Mouse (Mus musculus) E14TG2a.4 (cell line): ENCODE measurements around the gene Vmn2r20.

Source experiments
- CTCF ChIP-seq: conservative IDR thresholded peaks from 2 replicates; pipeline ENCODE4 v1.5.1; 2014; ENCODE audit warnings: low read length
- NANOG ChIP-seq: IDR thresholded peaks from 2 replicates; pipeline ENCODE4 v1.6.1; 2014; ENCODE audit warnings: borderline replicate concordance, low read length, mixed read lengths
- POU5F1 ChIP-seq: IDR thresholded peaks from 2 replicates; pipeline ENCODE4 v1.6.1; 2014; ENCODE audit warnings: low read length, borderline replicate concordance

DNA sequence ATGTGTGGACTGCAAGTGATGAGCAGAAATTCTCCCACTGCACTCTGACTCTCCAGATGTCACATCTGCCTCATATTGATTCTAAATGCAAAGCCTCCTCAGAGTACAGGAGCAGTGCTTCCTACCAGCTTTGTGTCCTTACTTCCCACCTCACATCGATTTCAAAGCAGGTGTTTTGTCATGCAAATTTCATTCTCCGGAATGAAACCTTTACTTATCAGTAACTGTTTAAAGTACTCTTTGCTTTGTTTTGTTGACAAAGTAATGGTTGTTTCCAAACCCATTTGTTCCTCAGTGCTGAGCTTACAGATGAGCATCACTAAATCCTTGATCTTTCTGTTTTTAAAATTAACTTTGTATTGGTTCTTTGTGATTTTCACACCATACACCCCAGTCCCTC is 85.4 kb downstream of the Vmn2r20 start:
- TF ChIP-seq CTCF (no peak), NANOG (peak; percentile 74), POU5F1 (peak; percentile 51; the same call in 1 of the 2 replicates)
